Mouse (Mus musculus) bone marrow macrophage, adult 2 months (primary cell): ENCODE data around the gene Col17a1. TPM values are rescaled to one million over a fixed set of nuclear protein-coding genes. Genes with fewer than 3 reads are reported as not detected.
A peak's percentile ranks its signal among the peaks of the same experiment; 100 is the strongest.

Experiments
- H3K27ac ChIP-seq: 2 replicates; pipeline ENCODE4 v1.5.1; 2012; ENCODE audit warnings: low read depth, low read length; ENCODE audit not compliant: insufficient read depth
- H3K4me1 ChIP-seq: 2 replicates; pipeline ENCODE4 v1.6.1; 2012; ENCODE audit warnings: low read length; ENCODE audit not compliant: control insufficient read depth, insufficient read depth
- H3K4me3 ChIP-seq: 2 replicates; pipeline ENCODE4 v1.5.1; 2012; ENCODE audit warnings: mild to moderate bottlenecking, low read length, moderate library complexity; ENCODE audit not compliant: insufficient read depth
- CTCF ChIP-seq: IDR thresholded peaks from 2 replicates; pipeline ENCODE4 v1.5.1; 2012; ENCODE audit warnings: low read depth, mild to moderate bottlenecking, low read length, moderate library complexity
- POLR2A ChIP-seq: IDR thresholded peaks from 2 replicates; pipeline ENCODE4 v1.6.1; 2012; ENCODE audit warnings: mild to moderate bottlenecking, low read depth, low read length, borderline replicate concordance
- polyA plus RNA-seq: library from polyadenylated mRNA; stranded (reverse); fragments of >200 nt; gene quantifications from 2 replicates; pipeline ENCODE4 v1.2.4, GENCODE M21; 2012; ENCODE audit not compliant: missing spikeins, insufficient read depth, insufficient read length

Col17a1 gene
- polyA plus RNA-seq, 1 experiment = not detected

DNA sequence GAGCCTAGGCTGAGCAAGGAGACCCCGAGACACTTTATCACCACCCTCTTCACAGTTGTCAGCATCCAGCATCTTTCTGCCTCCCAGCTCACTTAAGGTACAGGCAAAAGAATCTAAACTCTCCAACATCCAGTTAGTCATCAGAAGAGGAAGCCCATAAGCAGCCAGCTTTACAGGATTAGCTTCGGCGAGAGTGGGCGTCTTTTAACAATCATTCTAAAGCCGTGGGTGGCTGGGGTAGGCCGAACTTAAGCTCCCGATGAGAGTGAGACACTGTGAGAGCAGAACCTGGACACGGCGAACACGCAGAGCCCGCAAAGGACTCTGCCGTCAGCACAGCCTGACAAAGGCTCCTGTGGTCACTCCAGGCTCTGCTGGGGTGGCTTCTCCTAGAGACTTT is 13.2 kb downstream of the Col17a1 start:
- Histone ChIP-seq H3K27ac (no peak overlapping the region), H3K4me1 (no peaks in the 10 kb centered on the region), H3K4me3 (no peak overlapping the region)
- no peak for TF ChIP-seq CTCF
- no peak for TF ChIP-seq POLR2A

GRCm38 (mm10) chr19:47674419-47674818 is 17.5 kb downstream of the Col17a1 start:
- TF ChIP-seq CTCF (peak; percentile 48; the same call in 1 of the 2 replicates), POLR2A (no peak)
- no peaks in the 10 kb centered on the region for H3K4me1 ChIP-seq
- H3K27ac ChIP-seq = no peak overlapping the region
- no peak overlapping the region for H3K4me3 ChIP-seq

GRCm38 (mm10) chr19:47668399-47668798 is 23.5 kb downstream of the Col17a1 start:
- TF ChIP-seq CTCF (no peak), POLR2A (no peak)
- H3K4me3 ChIP-seq = no peak overlapping the region

GRCm38 (mm10) chr19:47667601-47668000 is 24.3 kb downstream of the Col17a1 start:
- Histone ChIP-seq H3K4me1 (no peaks in the 10 kb centered on the region), H3K4me3 (no peak overlapping the region), H3K27ac (no peak overlapping the region)
- TF ChIP-seq CTCF (no peak), POLR2A (no peak)

More at GRCm38 (mm10) chr19:47668399-47668798, 23.5 kb downstream of the Col17a1 start:
- Histone ChIP-seq H3K27ac (no peak overlapping the region), H3K4me1 (no peaks in the 10 kb centered on the region)

GRCm38 (mm10) chr19:47659765-47660408 is 32.0 kb downstream of the Col17a1 start:
- no peak overlapping the region for H3K4me3 ChIP-seq
- H3K27ac ChIP-seq = no peak overlapping the region
- no peak for TF ChIP-seq CTCF
- no peak for TF ChIP-seq POLR2A
- no peaks in the 10 kb centered on the region for H3K4me1 ChIP-seq

DNA sequence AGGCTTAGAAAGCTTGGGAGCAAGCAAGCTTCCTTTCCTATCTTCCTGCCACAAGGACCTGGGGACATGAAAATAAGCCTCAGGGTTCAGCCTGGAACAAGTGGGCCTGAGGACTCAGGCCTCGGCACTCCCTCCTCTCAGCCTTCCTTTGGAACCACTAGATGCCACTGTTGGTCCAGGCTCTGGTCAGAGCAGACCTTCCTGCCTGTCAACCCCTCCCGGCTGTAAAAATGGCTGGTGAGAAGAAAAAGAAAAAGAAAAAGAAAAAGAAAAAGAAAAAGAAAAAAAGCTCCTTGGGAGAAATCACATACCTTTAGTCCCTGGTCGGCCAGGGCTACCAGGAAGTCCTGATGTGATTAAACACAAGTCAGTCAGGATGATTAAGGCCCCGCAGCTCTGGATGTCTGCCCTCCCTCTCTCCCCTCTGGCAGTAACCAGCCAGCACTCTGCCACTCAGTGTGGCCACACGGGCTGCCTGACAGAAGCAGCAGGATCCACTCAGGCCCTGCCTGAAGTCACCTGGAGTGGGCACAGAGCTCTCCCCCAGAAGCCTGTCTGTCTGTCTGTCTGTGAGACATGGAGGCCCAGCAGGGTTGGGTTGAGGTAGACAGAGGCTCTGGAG is 32.9 kb downstream of the Col17a1 start:
- TF ChIP-seq CTCF = peak; percentile 42
- no peak for TF ChIP-seq POLR2A
- H3K27ac ChIP-seq = no peak overlapping the region
- H3K4me3 ChIP-seq = no peak overlapping the region
- peaks cover 5% of the 10 kb centered on the region; the same call in 1 of the 2 replicates for H3K4me1 ChIP-seq

DNA sequence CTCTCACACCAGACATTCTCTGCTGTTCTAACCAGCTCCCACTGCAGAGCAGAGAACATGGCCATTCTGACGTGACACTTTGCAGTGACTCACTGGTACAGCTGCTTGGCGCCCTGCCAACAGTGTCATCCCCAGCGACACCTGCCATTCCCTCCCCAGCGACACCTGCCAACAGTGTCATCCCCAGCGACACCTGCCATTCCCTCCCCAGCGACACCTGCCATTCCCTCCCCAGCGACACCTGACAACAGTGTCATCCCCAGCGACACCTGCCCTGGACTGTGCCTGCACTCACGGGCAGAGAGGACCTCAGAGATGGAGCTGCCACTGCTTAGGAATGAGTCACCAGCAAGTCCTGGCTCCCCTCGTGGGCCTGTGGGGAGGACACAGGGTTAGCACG is 37.0 kb downstream of the Col17a1 start:
- no peak for TF ChIP-seq POLR2A
- no peak for TF ChIP-seq CTCF
- H3K27ac ChIP-seq = no peak overlapping the region
- no peak overlapping the region for H3K4me3 ChIP-seq
- H3K4me1 ChIP-seq = peaks cover 14% of the 10 kb centered on the region

DNA sequence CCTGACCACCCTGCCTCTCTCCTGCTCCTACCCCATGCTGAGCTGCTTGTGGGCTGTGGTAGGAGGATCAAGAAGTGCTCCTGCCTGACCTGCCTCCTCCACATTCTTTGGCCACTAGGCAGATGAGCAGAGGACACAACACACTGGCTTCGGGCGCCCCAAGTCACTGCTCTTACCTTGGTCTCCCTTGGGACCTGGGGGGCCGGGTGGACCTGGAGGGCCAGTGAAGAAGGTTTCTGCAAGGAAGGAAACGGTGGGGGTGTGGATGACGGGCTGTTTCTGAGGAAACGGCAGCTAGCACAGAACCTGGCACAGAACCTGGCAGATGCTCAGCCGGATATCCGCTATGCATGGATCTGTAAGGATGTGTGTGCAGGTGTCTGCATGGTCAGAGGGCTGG is 38.7 kb downstream of the Col17a1 start:
- no peak overlapping the region for H3K4me3 ChIP-seq
- no peak overlapping the region for H3K27ac ChIP-seq
- peaks cover 20% of the 10 kb centered on the region for H3K4me1 ChIP-seq
- TF ChIP-seq POLR2A (no peak), CTCF (no peak)

GRCm38 (mm10) chr19:47652255-47652654 is 39.6 kb downstream of the Col17a1 start:
- TF ChIP-seq CTCF = no peak
- H3K27ac ChIP-seq = no peak overlapping the region
- peaks cover 20% of the 10 kb centered on the region for H3K4me1 ChIP-seq
- no peak overlapping the region for H3K4me3 ChIP-seq

- TF ChIP-seq POLR2A = no peak
- no peak for TF ChIP-seq CTCF
- peaks cover 20% of the 10 kb centered on the region for H3K4me1 ChIP-seq
- H3K4me3 ChIP-seq = no peak overlapping the region
- no peak overlapping the region for H3K27ac ChIP-seq
Observed at GRCm38 (mm10) chr19:47651160-47651480, 40.8 kb downstream of the Col17a1 start.
